Mouse (Mus musculus) stomach, embryonic 16.5 days (tissue): ENCODE measurements around the gene Trpc4ap. TPM values are rescaled to one million over a fixed set of nuclear protein-coding genes. Genes with fewer than 3 reads are reported as not detected.

Experiments
- ATAC-seq: fragments of 200-750 bp; cut with Nextera tagmentation; 2 replicates; pipeline ENCODE4 v1.8.0; 2017; ENCODE audit warnings: moderate number of reproducible peaks, moderate TSS enrichment; ENCODE audit not compliant: insufficient read depth, low FRiP score
- H3K27ac ChIP-seq: fragments of 300-500 bp; sonication (generic); 2 replicates; pipeline ENCODE4 v1.5.1; 2014; ENCODE audit warnings: low read length
- H3K27me3 ChIP-seq: fragments of 300-500 bp; sonication (generic); 2 replicates; pipeline ENCODE4 v1.6.1; 2014; ENCODE audit warnings: low read length, control low read depth, mixed read lengths; ENCODE audit not compliant: control insufficient read depth, insufficient read depth
- H3K36me3 ChIP-seq: fragments of 300-500 bp; sonication (generic); 2 replicates; pipeline ENCODE4 v1.6.1; 2014; ENCODE audit warnings: low read length; ENCODE audit not compliant: control insufficient read depth, insufficient read depth
- H3K4me1 ChIP-seq: fragments of 300-500 bp; sonication (generic); 2 replicates; pipeline ENCODE4 v1.6.1; 2014; ENCODE audit warnings: low read length, control low read depth, mixed read lengths; ENCODE audit not compliant: control insufficient read depth, insufficient read depth
- H3K4me2 ChIP-seq: fragments of 300-500 bp; sonication (generic); 2 replicates; pipeline ENCODE4 v1.6.1; 2014; ENCODE audit warnings: low read depth, low read length, mixed read lengths
- H3K4me3 ChIP-seq: fragments of 300-500 bp; sonication (generic); replicated peaks from 2 replicates; pipeline ENCODE4 v1.5.1; 2014; ENCODE audit warnings: mild to moderate bottlenecking, low read length
- H3K9ac ChIP-seq: fragments of 300-500 bp; sonication (generic); 2 replicates; pipeline ENCODE4 v1.6.1; 2014; ENCODE audit warnings: low read length
- H3K9me3 ChIP-seq: fragments of 300-500 bp; sonication (generic); replicated peaks from 2 replicates; pipeline ENCODE4 v1.6.1; 2016; ENCODE audit warnings: low read length, control low read depth; ENCODE audit not compliant: control insufficient read depth
- WGBS: fragments of 180-500 bp; shearing (Covaris S2); extraction: QIAGEN DNeasy Blood & Tissue Kit; methylation state at CpG from one replicate; pipeline ENCODE4 v1.1.7; 2014; 5-methylcytosine and 5-hydroxymethylcytosine counted together
- polyA plus RNA-seq: library from polyadenylated mRNA; unstranded; fragments of >200 nt; fragmentation: Nextera tagmentation; extraction: Ambion mirVana; gene quantifications from 2 replicates; pipeline ENCODE4 v1.2.1, GENCODE M21; 2015

Trpc4ap gene
- polyA plus RNA-seq, 1 experiment from 2014 or later: 115 TPM

DNA sequence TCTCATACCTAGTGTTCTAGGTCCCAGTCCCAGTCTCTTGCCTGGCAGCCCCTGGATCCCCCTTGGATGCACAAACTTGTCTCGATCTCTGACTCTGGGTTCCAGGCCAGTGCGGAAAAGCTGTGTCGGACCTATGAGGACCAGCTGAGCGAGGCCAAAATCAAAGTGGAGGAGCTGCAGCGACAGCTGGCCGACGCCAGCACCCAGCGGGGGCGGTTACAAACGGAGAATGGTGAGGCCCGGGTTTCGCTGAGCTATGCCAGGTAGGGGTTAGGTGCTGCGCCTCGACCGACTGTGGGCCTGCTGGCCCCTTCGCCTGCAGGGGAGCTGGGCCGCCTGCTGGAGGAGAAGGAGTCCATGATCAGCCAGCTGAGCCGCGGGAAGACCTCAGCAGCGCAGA lies 62.0 kb downstream of the Trpc4ap start:
- Histone ChIP-seq H3K36me3 (peaks cover 22% of the 10 kb centered on the region), H3K27ac (no peak overlapping the region), H3K4me3 (no peak overlapping the region), H3K4me1 (peaks cover 5% of the 10 kb centered on the region), H3K9me3 (no peaks in the 10 kb centered on the region), H3K27me3 (peaks cover 31% of the 10 kb centered on the region), H3K9ac (no peak overlapping the region), H3K4me2 (no peak overlapping the region)
- no peak for ATAC-seq
- WGBS: 60% methylated on average over 20 of the region's 20 CpGs

DNA sequence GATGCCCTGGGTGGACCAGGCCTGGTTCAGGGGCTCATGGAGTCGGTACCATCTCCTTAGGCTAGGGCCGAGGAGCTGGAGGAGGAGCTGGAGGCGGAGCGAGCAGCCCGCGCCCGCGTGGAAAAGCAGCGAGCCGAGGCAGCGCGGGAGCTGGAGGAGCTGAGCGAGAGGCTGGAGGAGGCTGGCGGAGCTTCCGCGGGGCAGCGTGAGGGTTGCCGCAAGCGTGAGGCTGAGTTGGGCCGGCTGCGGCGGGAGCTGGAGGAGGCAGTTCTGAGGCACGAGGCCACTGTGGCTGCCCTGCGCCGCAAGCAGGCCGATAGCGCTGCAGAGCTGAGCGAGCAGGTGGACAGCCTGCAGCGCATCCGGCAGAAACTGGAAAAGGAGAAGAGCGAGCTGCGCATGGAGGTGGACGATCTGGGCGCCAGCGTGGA lies 62.9 kb downstream of the Trpc4ap start:
- Histone ChIP-seq H3K36me3 (peaks cover 13% of the 10 kb centered on the region), H3K4me3 (peak overlapping the region; percentile 41), H3K9ac (peak overlapping the region; percentile 59), H3K4me1 (peaks cover 5% of the 10 kb centered on the region), H3K27me3 (peaks cover 31% of the 10 kb centered on the region), H3K27ac (no peak overlapping the region), H3K9me3 (no peaks in the 10 kb centered on the region), H3K4me2 (peak overlapping the region; percentile 74)
- ATAC-seq: no peak
- 2% methylated on average over 35 of the region's 35 CpGs for WGBS

DNA sequence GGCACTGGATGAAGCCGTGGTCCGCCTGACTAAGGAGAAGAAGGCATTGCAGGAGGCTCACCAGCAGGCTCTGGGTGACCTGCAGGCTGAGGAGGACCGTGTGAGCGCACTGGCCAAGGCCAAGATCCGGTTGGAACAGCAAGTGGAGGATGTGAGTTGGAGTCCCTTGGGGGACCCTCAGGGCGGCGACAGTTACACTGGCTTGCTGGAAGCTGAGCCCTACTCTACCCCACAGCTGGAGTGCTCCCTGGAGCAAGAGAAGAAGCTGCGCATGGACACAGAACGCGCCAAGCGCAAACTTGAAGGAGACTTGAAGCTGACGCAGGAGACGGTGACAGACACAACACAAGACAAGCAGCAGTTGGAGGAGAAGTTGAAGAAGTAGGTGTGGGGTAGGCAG lies 63.7 kb downstream of the Trpc4ap start:
- no peak overlapping the region for H3K4me3 ChIP-seq
- no peaks in the 10 kb centered on the region for H3K9me3 ChIP-seq
- no peak for ATAC-seq
- no peak overlapping the region for H3K27ac ChIP-seq
- H3K27me3 ChIP-seq: peaks cover 31% of the 10 kb centered on the region
- H3K4me2 ChIP-seq: no peak overlapping the region
- 0 out of 2 replicates have a peak, but pooled peaks cover 6% of the 10 kb centered on the region for H3K36me3 ChIP-seq
- 88% methylated on average over 13 of the region's 13 CpGs for WGBS
- peaks cover 5% of the 10 kb centered on the region for H3K4me1 ChIP-seq
- no peak overlapping the region for H3K9ac ChIP-seq

DNA sequence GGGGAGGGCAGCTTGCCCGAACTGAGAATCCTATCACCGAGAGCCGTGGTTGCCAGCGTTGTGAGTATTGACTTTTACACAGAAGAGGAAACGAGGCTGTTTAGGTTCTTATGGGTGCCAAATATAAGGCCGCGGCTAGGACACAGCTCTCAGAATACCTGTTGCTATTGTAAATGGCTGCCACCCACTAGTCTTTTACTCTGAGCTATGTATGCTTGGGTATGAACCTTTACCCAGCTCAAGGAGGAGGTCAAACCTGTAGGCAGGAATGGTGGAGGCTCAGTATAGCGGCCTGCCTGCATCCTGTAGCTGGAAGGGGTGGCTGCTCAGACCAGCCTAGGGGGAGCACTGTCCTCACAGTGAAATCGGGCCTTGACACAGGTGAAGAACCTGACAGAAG lies 64.1 kb downstream of the Trpc4ap start:
- H3K4me1 ChIP-seq: peaks cover 5% of the 10 kb centered on the region
- no peak overlapping the region for H3K9ac ChIP-seq
- no peak overlapping the region for H3K4me3 ChIP-seq
- 0 out of 2 replicates have a peak, but pooled peaks cover 4% of the 10 kb centered on the region for H3K36me3 ChIP-seq
- H3K9me3 ChIP-seq: no peaks in the 10 kb centered on the region
- H3K4me2 ChIP-seq: no peak overlapping the region
- peaks cover 31% of the 10 kb centered on the region for H3K27me3 ChIP-seq
- H3K27ac ChIP-seq: no peak overlapping the region
- 88% methylated on average over 9 of the region's 9 CpGs for WGBS
- no peak for ATAC-seq

DNA sequence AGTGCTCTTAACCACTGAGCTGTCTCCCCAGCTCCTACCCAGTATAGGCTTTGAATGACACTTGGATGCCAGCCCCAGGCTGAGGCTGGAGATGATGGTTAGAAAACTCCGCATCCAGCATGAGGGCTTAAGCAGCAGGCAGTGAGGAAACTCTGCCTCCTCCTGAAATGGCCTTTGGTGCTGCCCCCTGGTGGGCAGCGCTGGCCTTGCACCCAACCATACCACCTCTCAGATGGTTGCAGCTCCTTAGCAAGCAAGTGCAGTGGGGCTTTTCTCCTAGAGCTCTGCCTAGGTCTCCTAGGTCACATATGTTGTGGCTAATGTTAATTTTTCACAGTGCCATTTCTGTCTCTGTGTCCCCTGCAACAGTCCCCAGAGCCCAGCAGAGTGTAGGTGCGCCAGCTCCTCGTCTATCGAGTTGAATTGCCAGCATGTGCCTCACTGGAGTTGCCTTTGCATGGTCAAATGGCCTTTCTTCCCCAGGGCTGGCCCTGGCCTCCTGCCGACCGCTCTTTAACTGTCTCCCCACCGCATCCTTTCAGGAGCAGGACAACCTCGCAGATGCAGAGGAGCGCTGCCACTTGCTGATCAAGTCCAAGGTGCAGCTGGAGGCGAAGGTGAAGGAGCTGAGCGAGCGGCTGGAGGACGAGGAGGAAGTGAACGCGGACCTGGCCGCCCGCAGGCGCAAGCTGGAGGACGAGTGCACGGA lies 65.0 kb downstream of the Trpc4ap start:
- Histone ChIP-seq H3K27me3 (peaks cover 30% of the 10 kb centered on the region), H3K27ac (no peak overlapping the region), H3K4me3 (no peak overlapping the region), H3K9me3 (no peaks in the 10 kb centered on the region), H3K36me3 (no peaks in the 10 kb centered on the region), H3K4me1 (peaks cover 5% of the 10 kb centered on the region), H3K9ac (no peak overlapping the region), H3K4me2 (no peak overlapping the region)
- ATAC-seq: no peak
- 59% methylated on average over 21 of the region's 21 CpGs for WGBS

DNA sequence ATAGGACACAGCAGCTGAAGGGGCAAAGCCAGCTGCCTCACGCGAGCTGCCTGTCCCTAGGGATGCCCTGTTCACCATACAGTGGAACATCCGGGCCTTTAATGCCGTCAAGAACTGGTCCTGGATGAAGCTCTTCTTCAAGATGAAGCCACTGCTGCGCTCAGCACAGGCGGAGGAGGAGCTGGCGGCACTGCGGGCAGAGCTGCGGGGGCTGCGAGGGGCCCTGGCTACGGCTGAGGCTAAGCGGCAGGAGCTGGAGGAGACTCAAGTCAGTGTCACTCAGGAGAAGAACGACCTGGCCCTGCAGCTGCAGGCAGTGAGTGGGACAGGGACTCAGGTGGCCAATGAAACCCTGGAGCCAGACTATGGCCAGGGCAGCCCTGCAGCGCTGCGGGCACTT lies 65.9 kb downstream of the Trpc4ap start:
- H3K36me3 ChIP-seq: no peaks in the 10 kb centered on the region
- no peak overlapping the region for H3K9ac ChIP-seq
- peaks cover 5% of the 10 kb centered on the region for H3K4me1 ChIP-seq
- H3K4me3 ChIP-seq: no peak overlapping the region
- no peaks in the 10 kb centered on the region for H3K9me3 ChIP-seq
- H3K4me2 ChIP-seq: no peak overlapping the region
- no peak for ATAC-seq
- WGBS: 51% methylated on average over 15 of the region's 15 CpGs
- H3K27me3 ChIP-seq: peaks cover 21% of the 10 kb centered on the region
- H3K27ac ChIP-seq: no peak overlapping the region

DNA sequence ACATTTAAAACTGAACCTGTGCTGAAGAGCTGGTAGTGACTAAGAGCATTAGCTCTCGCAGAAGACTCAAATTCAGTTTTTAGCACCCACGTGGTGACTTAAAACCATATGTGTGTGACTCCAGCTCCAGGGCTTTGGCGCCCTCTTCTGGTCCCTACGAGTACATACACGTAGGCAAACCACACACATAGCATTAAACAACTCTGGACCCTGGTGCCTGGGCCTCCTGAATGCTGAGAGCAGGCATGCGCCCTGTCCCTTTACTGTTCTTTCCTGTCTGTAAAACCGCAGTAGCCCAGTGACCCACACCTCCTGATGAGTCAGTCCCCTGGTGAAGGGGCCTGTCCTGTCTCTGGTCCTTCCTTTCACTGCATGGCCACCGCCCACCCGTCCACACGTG lies 67.5 kb downstream of the Trpc4ap start:
- ATAC-seq: no peak
- Histone ChIP-seq H3K4me2 (no peak overlapping the region), H3K36me3 (no peaks in the 10 kb centered on the region), H3K27ac (no peak overlapping the region), H3K9ac (no peak overlapping the region), H3K4me1 (peaks cover 5% of the 10 kb centered on the region), H3K4me3 (no peak overlapping the region), H3K9me3 (no peaks in the 10 kb centered on the region), H3K27me3 (peaks cover 8% of the 10 kb centered on the region)
- 40% methylated on average over 10 of the region's 10 CpGs for WGBS

DNA sequence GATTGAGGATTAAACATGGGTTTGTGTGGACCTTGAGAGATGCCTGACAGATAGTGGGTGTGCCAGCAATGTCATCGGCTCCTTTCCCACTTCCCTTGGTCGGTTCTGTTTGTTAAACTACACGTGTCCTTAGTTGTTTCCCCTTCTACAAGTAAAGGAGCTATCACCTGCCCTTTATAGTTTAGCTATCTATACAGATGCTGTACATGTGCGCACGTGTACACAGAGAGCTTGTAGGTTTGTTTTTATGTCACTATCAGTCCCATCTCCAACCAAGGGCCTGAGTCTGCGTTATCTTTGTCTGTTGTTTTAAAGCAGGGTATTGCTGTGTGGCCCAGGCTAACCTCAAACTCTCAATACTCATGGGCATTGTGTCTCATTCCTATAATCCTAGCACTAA lies 68.2 kb downstream of the Trpc4ap start:
- 73% methylated on average over 6 of the region's 6 CpGs for WGBS
- H3K36me3 ChIP-seq: no peaks in the 10 kb centered on the region
- H3K9ac ChIP-seq: no peak overlapping the region
- H3K9me3 ChIP-seq: no peaks in the 10 kb centered on the region
- H3K4me1 ChIP-seq: no peaks in the 10 kb centered on the region
- no peak overlapping the region for H3K27ac ChIP-seq
- peaks cover 5% of the 10 kb centered on the region; the same call in 1 of the 2 replicates for H3K27me3 ChIP-seq
- no peak for ATAC-seq
- H3K4me3 ChIP-seq: no peak overlapping the region
- H3K4me2 ChIP-seq: no peak overlapping the region

DNA sequence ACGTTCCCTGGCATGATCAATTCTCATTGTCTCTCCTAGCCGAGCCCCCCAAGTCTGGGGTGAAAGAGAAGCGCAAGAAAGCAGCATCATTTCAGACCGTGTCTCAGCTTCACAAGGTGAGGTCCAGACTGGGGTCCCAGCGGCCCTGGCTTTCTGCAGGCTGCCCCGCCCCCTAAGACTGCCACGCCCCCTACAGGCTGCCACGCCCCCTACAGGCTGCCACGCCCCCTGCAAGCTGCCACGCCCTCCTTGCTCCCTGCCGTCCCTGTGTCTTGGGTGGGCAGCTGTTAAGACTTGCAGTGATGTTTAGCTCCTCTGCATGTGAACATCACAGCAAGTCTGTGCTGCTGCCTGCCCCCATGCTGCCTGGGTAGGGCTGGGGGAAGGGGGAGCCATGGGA lies 69.6 kb downstream of the Trpc4ap start:
- Histone ChIP-seq H3K9me3 (no peaks in the 10 kb centered on the region), H3K27ac (no peak overlapping the region), H3K36me3 (no peaks in the 10 kb centered on the region), H3K4me1 (no peaks in the 10 kb centered on the region), H3K27me3 (no peaks in the 10 kb centered on the region), H3K4me3 (no peak overlapping the region), H3K4me2 (no peak overlapping the region), H3K9ac (no peak overlapping the region)
- 28% methylated on average over 11 of the region's 11 CpGs for WGBS
- no peak for ATAC-seq
